Mouse (Mus musculus): ENCODE results near the gene Ctss.

DNA sequence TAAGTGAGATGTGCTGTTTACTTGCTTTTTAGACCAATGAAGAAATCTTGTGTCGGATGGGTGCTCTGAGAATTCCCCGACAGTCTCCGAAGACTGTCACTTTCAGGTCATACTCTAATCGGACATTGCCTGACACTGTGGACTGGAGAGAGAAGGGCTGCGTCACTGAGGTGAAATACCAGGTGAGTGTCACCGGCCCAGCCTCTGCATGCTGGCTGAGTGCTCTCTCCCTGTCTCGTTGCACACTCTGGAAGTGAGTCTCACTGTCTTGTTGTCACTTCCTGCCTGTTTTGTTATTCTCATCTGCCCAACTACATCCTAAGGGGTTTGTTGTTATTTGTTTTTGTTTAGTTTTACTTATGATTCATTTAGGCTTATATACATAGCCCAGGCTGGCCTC is 16.4 kb downstream of the Ctss start:
- no peak for TF ChIP-seq POLR2A (IDR thresholded peaks at IDR 0.05; ENCODE audit: insufficient read depth, low read depth, low read length)
- TF ChIP-seq CTCF (IDR thresholded peaks at IDR 0.05; ENCODE audit: insufficient read depth, low read depth, low read length): no peak

All from olfactory bulb, adult 2 months (tissue).